ENCODE assay signal across 24 mouse cellular contexts in the genomic region with DNA sequence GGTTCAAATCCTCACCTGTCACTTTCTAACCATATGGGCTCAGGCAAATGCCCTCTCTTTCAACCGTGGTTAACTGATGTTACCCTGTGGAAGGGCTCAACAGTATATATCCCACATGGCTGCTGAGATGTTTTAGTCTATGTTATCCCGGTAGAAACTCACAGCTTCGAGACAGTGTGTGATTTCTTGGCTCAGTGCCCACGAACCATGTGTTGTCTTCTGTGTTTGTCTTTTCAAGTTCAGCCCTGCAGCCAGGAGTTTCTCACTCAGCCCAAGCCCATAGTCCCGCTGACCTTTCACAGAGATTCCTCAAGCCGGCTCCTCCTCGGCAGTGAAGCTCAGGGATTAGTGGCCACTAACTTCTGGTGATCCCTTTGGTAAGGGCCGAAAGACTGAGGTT.
DNase-seq lines count a peak whose midpoint lies in the region; ATAC-seq lines count a peak whose summit lies in the region.
"Had no signal": no experiment of that assay in that cellular context is flagged by ENCODE, and none has a peak within 500 bp of the region (broad histone marks: within the 10 kb centered on the region; RNA-seq: fewer than 3 reads in every experiment).

No protein-coding gene starts in this region.

- H3K4me2 ChIP-seq in heart, embryonic 11.5 days: no peak overlapping the region
- no peak overlapping the region for H3K4me2 ChIP-seq in stomach, embryonic 16.5 days (ENCODE audit: low read depth, low read length)
- H3K4me2 ChIP-seq: embryonic facial prominence, embryonic 13.5 days; forebrain, embryonic 13.5 days; heart, embryonic 15.5 days; kidney, embryonic 15.5 days; limb, embryonic 13.5 days; liver, embryonic 12.5 days; midbrain, embryonic 13.5 days; neural tube, embryonic 12.5 days had no signal

- intact Hi-C loops in heart, postnatal 36 days (cut with DNase I): no loop called here

- peak overlapping the region; percentile 35; the same call in 1 of the 2 replicates for H3K27ac ChIP-seq in heart, embryonic 11.5 days (ENCODE audit: low read depth, low read length)
- no peak overlapping the region for H3K27ac ChIP-seq in stomach, embryonic 16.5 days (ENCODE audit: low read length)
- H3K27ac ChIP-seq: embryonic facial prominence, embryonic 13.5 days; forebrain, embryonic 13.5 days; heart, embryonic 15.5 days; kidney, embryonic 15.5 days; limb, embryonic 13.5 days; liver, embryonic 12.5 days; midbrain, embryonic 13.5 days; neural tube, embryonic 12.5 days had no signal

- H3K27me3 ChIP-seq in heart, embryonic 11.5 days (ENCODE audit: control insufficient read depth, insufficient read depth, low read length): 0 out of 2 replicates have a peak, but pooled peaks cover 3% of the 10 kb centered on the region
- H3K27me3 ChIP-seq in stomach, embryonic 16.5 days (ENCODE audit: control insufficient read depth, insufficient read depth, low read length): no peaks in the 10 kb centered on the region
- H3K27me3 ChIP-seq: embryonic facial prominence, embryonic 13.5 days; forebrain, embryonic 13.5 days; heart, embryonic 15.5 days; kidney, embryonic 15.5 days; liver, embryonic 12.5 days; midbrain, embryonic 13.5 days; neural tube, embryonic 12.5 days had no signal

- H3K9ac ChIP-seq in heart, embryonic 11.5 days (ENCODE audit: low read depth, low read length): no peak overlapping the region
- no peak overlapping the region for H3K9ac ChIP-seq in stomach, embryonic 16.5 days (ENCODE audit: low read length)
- H3K9ac ChIP-seq: embryonic facial prominence, embryonic 13.5 days; forebrain, embryonic 13.5 days; heart, embryonic 15.5 days; kidney, embryonic 15.5 days; limb, embryonic 13.5 days; liver, embryonic 12.5 days; midbrain, embryonic 13.5 days; neural tube, embryonic 12.5 days had no signal

- no peaks in the 10 kb centered on the region for H3K36me3 ChIP-seq in heart, embryonic 11.5 days (ENCODE audit: control insufficient read depth, insufficient read depth, low read length)
- H3K36me3 ChIP-seq in stomach, embryonic 16.5 days (ENCODE audit: control insufficient read depth, insufficient read depth, low read length): no peaks in the 10 kb centered on the region
- H3K36me3 ChIP-seq: embryonic facial prominence, embryonic 13.5 days; heart, embryonic 15.5 days; kidney, embryonic 15.5 days; limb, embryonic 13.5 days; liver, embryonic 12.5 days; midbrain, embryonic 13.5 days; neural tube, embryonic 12.5 days had no signal

- no peaks in the 10 kb centered on the region for H3K9me3 ChIP-seq in heart, embryonic 11.5 days (replicated peaks; ENCODE audit: control insufficient read depth, low read length)
- no peaks in the 10 kb centered on the region for H3K9me3 ChIP-seq in stomach, embryonic 16.5 days (replicated peaks; ENCODE audit: control insufficient read depth, low read length)
- H3K9me3 ChIP-seq: embryonic facial prominence, embryonic 13.5 days; forebrain, embryonic 13.5 days; heart, embryonic 15.5 days; kidney, embryonic 15.5 days; limb, embryonic 13.5 days; liver, embryonic 12.5 days; megakaryocyte, embryonic 14.5 days; midbrain, embryonic 13.5 days; neural tube, embryonic 12.5 days had no signal

- DNase-seq in heart, postnatal 36 days: no peak
- peak; percentile 16 for DNase-seq in kidney, postnatal 10 days
- DNase-seq in kidney, postnatal 14 days: no peak
- DNase-seq in right cerebral cortex, postnatal 4 days: peak; percentile 22
- no peak for DNase-seq in right cerebral cortex, postnatal 25 days
- no peak for DNase-seq in spleen, adult 12 weeks (ENCODE audit: low spot score)
- DNase-seq: adrenal gland, postnatal 10 days; layer of hippocampus, adult 9-11 months; lung, adult 18-20 months; thymus, adult 2 months; thymus, postnatal 4 days had no signal

- H3K4me1 ChIP-seq in heart, embryonic 11.5 days (ENCODE audit: control insufficient read depth, insufficient read depth, low read length): peaks cover 3% of the 10 kb centered on the region; the same call in 1 of the 2 replicates
- H3K4me1 ChIP-seq in stomach, embryonic 16.5 days (ENCODE audit: control insufficient read depth, insufficient read depth, low read length): no peaks in the 10 kb centered on the region
- H3K4me1 ChIP-seq: forebrain, embryonic 13.5 days; kidney, embryonic 15.5 days; liver, embryonic 12.5 days; midbrain, embryonic 13.5 days; neural tube, embryonic 12.5 days had no signal

- no peak for ATAC-seq in heart, embryonic 11.5 days (replicated peaks; ENCODE audit: insufficient number of reproducible peaks, low FRiP score, low TSS enrichment)
- peak; percentile 11; the same call in 1 of the 2 replicates for ATAC-seq in stomach, embryonic 16.5 days (ENCODE audit: insufficient read depth, low FRiP score)
- ATAC-seq: forebrain, embryonic 13.5 days; hindbrain, embryonic 16.5 days; intestine, embryonic 16.5 days; liver, embryonic 12.5 days; midbrain, embryonic 13.5 days had no signal

- 57% methylated on average over 8 of the region's 8 CpGs for WGBS in heart, embryonic 11.5 days (ENCODE audit: insufficient replicate concordance)
- WGBS in stomach, embryonic 16.5 days: 39% methylated on average over 8 of the region's 8 CpGs

- no peak overlapping the region for H3K4me3 ChIP-seq in heart, embryonic 11.5 days (ENCODE audit: low read depth, low read length)
- H3K4me3 ChIP-seq in stomach, embryonic 16.5 days (replicated peaks; ENCODE audit: low read length): no peak overlapping the region
- H3K4me3 ChIP-seq: embryonic facial prominence, embryonic 13.5 days; forebrain, embryonic 13.5 days; heart, embryonic 15.5 days; kidney, embryonic 15.5 days; limb, embryonic 13.5 days; liver, embryonic 12.5 days; megakaryocyte, embryonic 14.5 days; midbrain, embryonic 13.5 days; neural tube, embryonic 12.5 days had no signal

Comparison
In these comparisons a context has a peak if more than half of its experiments do, and no peak if none do; other contexts are left out.
1. DNase-seq: peak in kidney, postnatal 10 days (single experiment) and right cerebral cortex, postnatal 4 days (single experiment); none in heart, postnatal 36 days (0 of 2), kidney, postnatal 14 days (single experiment), right cerebral cortex, postnatal 25 days (single experiment) and spleen, adult 12 weeks (single experiment).